Mouse (Mus musculus): ENCODE results near the gene Adam15. TPM values are rescaled to one million over a fixed set of nuclear protein-coding genes. Genes with fewer than 3 reads are reported as not detected.

Adam15 gene
- polyA plus RNA-seq, 1 experiment from 2014 or later = 37.6 TPM

GRCm38 (mm10) chr3:89379388-89380131 is 29.8 kb upstream of the Adam15 start:
- no peak for ATAC-seq (ENCODE audit: low read depth)

GRCm38 (mm10) chr3:89378394-89379067 is 28.7 kb upstream of the Adam15 start:
- H3K4me3 ChIP-seq (ENCODE audit: low read depth, low read length) = peak overlapping the region; percentile 51
- 1% methylated on average over 28 of the region's 29 CpGs for WGBS
- H3K4me2 ChIP-seq (ENCODE audit: low read depth, low read length) = peak overlapping the region; percentile 95
- H3K27ac ChIP-seq (ENCODE audit: low read depth, low read length) = peak overlapping the region; percentile 16; the same call in 1 of the 2 replicates
- no peaks in the 10 kb centered on the region for H3K9me3 ChIP-seq (ENCODE audit: control insufficient read depth, low read length)
- no peaks in the 10 kb centered on the region for H3K27me3 ChIP-seq (ENCODE audit: control insufficient read depth, insufficient read depth, low read length)
- peaks cover 9% of the 10 kb centered on the region; the same call in 1 of the 2 replicates for H3K4me1 ChIP-seq (ENCODE audit: control insufficient read depth, insufficient read depth, low read length)
- peak overlapping the region; percentile 78 for H3K9ac ChIP-seq (replicated peaks; ENCODE audit: low read depth, low read length)
- no peaks in the 10 kb centered on the region for H3K36me3 ChIP-seq (ENCODE audit: control insufficient read depth, insufficient read depth, low read length)
- ATAC-seq (ENCODE audit: low read depth) = peak; percentile 91

More at GRCm38 (mm10) chr3:89379388-89380131, 29.8 kb upstream of the Adam15 start:
- H3K9ac ChIP-seq (replicated peaks; ENCODE audit: low read depth, low read length) = no peak overlapping the region
- WGBS = 89% methylated on average over 31 of the region's 31 CpGs
- H3K4me1 ChIP-seq (ENCODE audit: control insufficient read depth, insufficient read depth, low read length) = peaks cover 9% of the 10 kb centered on the region; the same call in 1 of the 2 replicates
- no peaks in the 10 kb centered on the region for H3K27me3 ChIP-seq (ENCODE audit: control insufficient read depth, insufficient read depth, low read length)
- no peak overlapping the region for H3K27ac ChIP-seq (ENCODE audit: low read depth, low read length)
- peak overlapping the region; percentile 95; the same call in 1 of the 2 replicates for H3K4me2 ChIP-seq (ENCODE audit: low read depth, low read length)
- no peaks in the 10 kb centered on the region for H3K36me3 ChIP-seq (ENCODE audit: control insufficient read depth, insufficient read depth, low read length)
- H3K4me3 ChIP-seq (ENCODE audit: low read depth, low read length) = no peak overlapping the region
- no peaks in the 10 kb centered on the region for H3K9me3 ChIP-seq (ENCODE audit: control insufficient read depth, low read length)

- ATAC-seq (ENCODE audit: low read depth) = peak; percentile 25; the same call in 1 of the 2 replicates
- Histone ChIP-seq H3K27me3 (ENCODE audit: control insufficient read depth, insufficient read depth, low read length) (no peaks in the 10 kb centered on the region), H3K4me3 (ENCODE audit: low read depth, low read length) (no peak overlapping the region), H3K4me2 (ENCODE audit: low read depth, low read length) (peak overlapping the region; percentile 95; the same call in 1 of the 2 replicates), H3K27ac (ENCODE audit: low read depth, low read length) (no peak overlapping the region), H3K9ac (replicated peaks; ENCODE audit: low read depth, low read length) (no peak overlapping the region), H3K36me3 (ENCODE audit: control insufficient read depth, insufficient read depth, low read length) (no peaks in the 10 kb centered on the region), H3K9me3 (ENCODE audit: control insufficient read depth, low read length) (no peaks in the 10 kb centered on the region), H3K4me1 (ENCODE audit: control insufficient read depth, insufficient read depth, low read length) (peaks cover 9% of the 10 kb centered on the region; the same call in 1 of the 2 replicates)
- 70% methylated on average over 4 of the region's 4 CpGs for WGBS
These were observed 28.0 kb upstream of the Adam15 start for GRCm38 (mm10) chr3:89377831-89378230.

GRCm38 (mm10) chr3:89373581-89374231 is 23.9 kb upstream of the Adam15 start:
- Histone ChIP-seq H3K4me3 (ENCODE audit: low read depth, low read length) (no peak overlapping the region), H3K9ac (replicated peaks; ENCODE audit: low read depth, low read length) (no peak overlapping the region)
- 48% methylated on average over 5 of the region's 5 CpGs for WGBS

GRCm38 (mm10) chr3:89367338-89367737 is 17.5 kb upstream of the Adam15 start:
- Histone ChIP-seq H3K27me3 (ENCODE audit: control insufficient read depth, insufficient read depth, low read length) (no peaks in the 10 kb centered on the region), H3K4me3 (ENCODE audit: low read depth, low read length) (no peak overlapping the region), H3K36me3 (ENCODE audit: control insufficient read depth, insufficient read depth, low read length) (no peaks in the 10 kb centered on the region), H3K9ac (replicated peaks; ENCODE audit: low read depth, low read length) (no peak overlapping the region), H3K4me2 (ENCODE audit: low read depth, low read length) (no peak overlapping the region), H3K4me1 (ENCODE audit: control insufficient read depth, insufficient read depth, low read length) (no peaks in the 10 kb centered on the region), H3K27ac (ENCODE audit: low read depth, low read length) (no peak overlapping the region), H3K9me3 (ENCODE audit: control insufficient read depth, low read length) (no peaks in the 10 kb centered on the region)
- WGBS = 71% methylated on average over 11 of the region's 11 CpGs
- ATAC-seq (ENCODE audit: low read depth) = no peak

More at GRCm38 (mm10) chr3:89373581-89374231, 23.9 kb upstream of the Adam15 start:
- H3K27ac ChIP-seq (ENCODE audit: low read depth, low read length) = no peak overlapping the region
- no peaks in the 10 kb centered on the region for H3K27me3 ChIP-seq (ENCODE audit: control insufficient read depth, insufficient read depth, low read length)
- H3K36me3 ChIP-seq (ENCODE audit: control insufficient read depth, insufficient read depth, low read length) = no peaks in the 10 kb centered on the region
- H3K4me1 ChIP-seq (ENCODE audit: control insufficient read depth, insufficient read depth, low read length) = peaks cover 6% of the 10 kb centered on the region; the same call in 1 of the 2 replicates
- H3K4me2 ChIP-seq (ENCODE audit: low read depth, low read length) = no peak overlapping the region
- no peak for ATAC-seq (ENCODE audit: low read depth)
- no peaks in the 10 kb centered on the region for H3K9me3 ChIP-seq (ENCODE audit: control insufficient read depth, low read length)

GRCm38 (mm10) chr3:89365486-89366414 is 16.0 kb upstream of the Adam15 start:
- H3K36me3 ChIP-seq (ENCODE audit: control insufficient read depth, insufficient read depth, low read length) = no peaks in the 10 kb centered on the region
- H3K27me3 ChIP-seq (ENCODE audit: control insufficient read depth, insufficient read depth, low read length) = no peaks in the 10 kb centered on the region
- H3K27ac ChIP-seq (ENCODE audit: low read depth, low read length) = no peak overlapping the region
- no peak overlapping the region for H3K9ac ChIP-seq (replicated peaks; ENCODE audit: low read depth, low read length)
- WGBS = 69% methylated on average over 20 of the region's 20 CpGs
- no peak for ATAC-seq (ENCODE audit: low read depth)
- no peaks in the 10 kb centered on the region for H3K9me3 ChIP-seq (ENCODE audit: control insufficient read depth, low read length)
- H3K4me2 ChIP-seq (ENCODE audit: low read depth, low read length) = no peak overlapping the region
- H3K4me3 ChIP-seq (ENCODE audit: low read depth, low read length) = no peak overlapping the region
- H3K4me1 ChIP-seq (ENCODE audit: control insufficient read depth, insufficient read depth, low read length) = no peaks in the 10 kb centered on the region

GRCm38 (mm10) chr3:89365153-89365485 is 15.3 kb upstream of the Adam15 start, which contains the start of gene Dcst1:
Gene Dcst1 (minus strand): TSS chr3:89365253.
- H3K4me1 ChIP-seq (ENCODE audit: control insufficient read depth, insufficient read depth, low read length) = no peaks in the 10 kb centered on the region
- 85% methylated on average over 11 of the region's 11 CpGs for WGBS
- no peak within 1 kb of the TSS for H3K4me2 ChIP-seq (ENCODE audit: low read depth, low read length)
- H3K27me3 ChIP-seq (ENCODE audit: control insufficient read depth, insufficient read depth, low read length) = no peaks in the 10 kb centered on the region
- H3K27ac ChIP-seq (ENCODE audit: low read depth, low read length) = no peak within 1 kb of the TSS
- H3K4me3 ChIP-seq (ENCODE audit: low read depth, low read length) = no peak within 1 kb of the TSS
- H3K9ac ChIP-seq (replicated peaks; ENCODE audit: low read depth, low read length) = no peak within 1 kb of the TSS
- no peak for ATAC-seq (ENCODE audit: low read depth)
- no peaks in the 10 kb centered on the region for H3K36me3 ChIP-seq (ENCODE audit: control insufficient read depth, insufficient read depth, low read length)
- H3K9me3 ChIP-seq (ENCODE audit: control insufficient read depth, low read length) = no peaks in the 10 kb centered on the region

GRCm38 (mm10) chr3:89364631-89365030 is 14.8 kb upstream of the Adam15 start:
- H3K27ac ChIP-seq (ENCODE audit: low read depth, low read length) = no peak overlapping the region
- H3K4me2 ChIP-seq (ENCODE audit: low read depth, low read length) = no peak overlapping the region
- ATAC-seq (ENCODE audit: low read depth) = no peak
- no peak overlapping the region for H3K9ac ChIP-seq (replicated peaks; ENCODE audit: low read depth, low read length)
- no peaks in the 10 kb centered on the region for H3K36me3 ChIP-seq (ENCODE audit: control insufficient read depth, insufficient read depth, low read length)
- H3K4me3 ChIP-seq (ENCODE audit: low read depth, low read length) = no peak overlapping the region
- WGBS = 62% methylated on average over 8 of the region's 8 CpGs
- H3K9me3 ChIP-seq (ENCODE audit: control insufficient read depth, low read length) = no peaks in the 10 kb centered on the region
- H3K4me1 ChIP-seq (ENCODE audit: control insufficient read depth, insufficient read depth, low read length) = no peaks in the 10 kb centered on the region
- no peaks in the 10 kb centered on the region for H3K27me3 ChIP-seq (ENCODE audit: control insufficient read depth, insufficient read depth, low read length)

All from neural tube, embryonic 14.5 days (tissue).